Mouse (Mus musculus): ENCODE data around the gene Kctd12b. TPM values are rescaled to one million over a fixed set of nuclear protein-coding genes. Genes with fewer than 3 reads are reported as not detected.

Gene Kctd12b
- 2.5 and 2.6 TPM in 2 replicates for polyA plus RNA-seq (2014; fragmentation: Nextera tagmentation; extraction: Ambion mirVana)

DNA sequence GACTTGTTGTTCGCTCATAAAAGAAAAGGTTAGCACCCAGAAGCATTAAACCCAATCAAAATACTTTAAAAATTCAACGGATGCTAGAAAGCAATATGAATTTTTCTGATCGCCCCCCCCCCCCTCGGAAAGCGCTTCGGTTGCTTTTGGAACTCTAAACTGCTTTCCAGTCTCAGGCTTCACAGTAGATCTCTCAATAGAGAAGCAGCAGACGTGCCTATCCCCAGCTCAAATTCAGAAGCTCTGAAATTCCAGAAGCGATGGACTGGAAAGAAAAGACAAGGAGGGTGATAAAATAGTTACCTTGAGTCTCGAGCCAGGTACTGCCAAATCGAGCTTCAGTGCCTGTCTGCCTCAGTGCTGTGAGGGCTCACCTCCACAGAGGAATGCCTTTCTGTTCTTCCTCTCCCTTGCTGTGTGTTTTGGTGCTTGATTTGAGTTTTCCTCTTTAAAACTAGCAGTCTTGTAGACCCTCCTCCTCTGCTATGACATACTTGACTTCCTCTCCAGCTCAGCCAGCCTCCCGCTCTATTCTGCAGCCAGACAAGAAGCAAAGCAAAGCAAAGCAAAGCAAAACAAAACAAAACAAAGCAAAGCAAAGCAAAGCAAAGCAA lies at the start of gene Kctd12b:
Gene Kctd12b (minus strand): TSS at position 610 of the 614 bp plus-strand sequence.
- H3K4me2 ChIP-seq (ENCODE audit: low read depth, low read length, severe bottlenecking): peak within 1 kb of the TSS; percentile 22; the same call in 1 of the 2 replicates
- no peaks in the 10 kb centered on the region for H3K27me3 ChIP-seq (ENCODE audit: control insufficient read depth, insufficient read depth, low read length)
- no peaks in the 10 kb centered on the region for H3K9me3 ChIP-seq (ENCODE audit: control insufficient read depth, low read length)
- H3K4me3 ChIP-seq (ENCODE audit: low read depth, low read length): peak within 1 kb of the TSS; percentile 14; the same call in 1 of the 2 replicates
- 23% methylated on average over 11 of the region's 11 CpGs for WGBS
- H3K27ac ChIP-seq (ENCODE audit: low read depth, low read length): no peak within 1 kb of the TSS
- H3K9ac ChIP-seq (ENCODE audit: low read length): peak within 1 kb of the TSS; percentile 16; the same call in 1 of the 2 replicates
- no peaks in the 10 kb centered on the region for H3K36me3 ChIP-seq (ENCODE audit: control insufficient read depth, insufficient read depth, low read length)
- H3K4me1 ChIP-seq (replicated peaks; ENCODE audit: control insufficient read depth, insufficient read depth, low read length): no peaks in the 10 kb centered on the region
- ATAC-seq (replicated peaks; ENCODE audit: low FRiP score) (no peak), DNase-seq (ENCODE audit: low spot score) (no peak)

DNA sequence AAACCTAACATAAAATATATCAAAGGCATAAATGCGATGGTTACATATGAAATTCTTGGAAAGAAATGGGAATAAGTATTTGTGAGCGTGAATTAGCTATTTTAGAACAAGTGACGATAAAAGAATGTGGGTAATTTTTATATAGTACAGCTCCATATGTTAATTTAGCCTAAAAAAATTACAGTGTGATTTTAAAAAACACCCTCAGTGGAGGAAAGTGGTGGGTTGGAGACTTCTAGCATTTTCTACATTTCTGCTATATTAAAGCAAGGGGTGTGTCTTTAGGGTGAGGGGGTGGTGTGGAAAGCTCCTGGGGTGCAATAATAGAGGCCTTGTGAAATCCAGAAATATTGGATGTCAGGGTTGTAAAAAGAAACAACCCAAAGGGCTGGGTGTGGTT lies 46.3 kb upstream of the Kctd12b start:
- no peak overlapping the region for H3K9ac ChIP-seq (ENCODE audit: low read length)
- H3K4me1 ChIP-seq (replicated peaks; ENCODE audit: control insufficient read depth, insufficient read depth, low read length): no peaks in the 10 kb centered on the region
- DNase-seq (ENCODE audit: low spot score): no peak
- H3K9me3 ChIP-seq (ENCODE audit: control insufficient read depth, low read length): no peaks in the 10 kb centered on the region
- no peak for ATAC-seq (replicated peaks; ENCODE audit: low FRiP score)
- H3K36me3 ChIP-seq (ENCODE audit: control insufficient read depth, insufficient read depth, low read length): no peaks in the 10 kb centered on the region
- WGBS: 83% methylated on average over 3 of the region's 3 CpGs
- H3K4me3 ChIP-seq (ENCODE audit: low read depth, low read length): no peak overlapping the region
- no peaks in the 10 kb centered on the region for H3K27me3 ChIP-seq (ENCODE audit: control insufficient read depth, insufficient read depth, low read length)
- H3K27ac ChIP-seq (ENCODE audit: low read depth, low read length): no peak overlapping the region
- H3K4me2 ChIP-seq (ENCODE audit: low read depth, low read length, severe bottlenecking): no peak overlapping the region

DNA sequence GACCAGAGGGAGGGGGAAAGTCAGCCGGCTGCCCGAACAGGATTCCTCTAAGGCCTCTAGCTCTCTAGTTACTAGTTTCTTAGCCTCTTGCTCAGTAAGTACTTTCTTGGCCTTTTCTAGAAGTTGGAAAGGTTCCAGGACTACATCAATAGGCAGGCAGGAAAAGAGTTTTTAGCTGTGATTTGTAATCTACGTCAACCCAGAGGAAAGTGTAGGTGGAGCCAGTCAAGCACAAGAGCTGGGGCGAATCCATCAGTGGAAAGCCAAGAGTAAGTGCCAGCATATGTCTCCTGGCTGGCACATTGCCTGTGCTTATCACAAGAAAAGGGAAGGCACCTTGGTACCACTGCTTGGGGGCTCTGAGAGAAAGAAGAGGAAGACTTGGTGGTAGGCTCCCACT lies 39.5 kb upstream of the Kctd12b start:
- no peaks in the 10 kb centered on the region for H3K27me3 ChIP-seq (ENCODE audit: control insufficient read depth, insufficient read depth, low read length)
- 92% methylated on average over 4 of the region's 4 CpGs for WGBS
- no peak overlapping the region for H3K9ac ChIP-seq (ENCODE audit: low read length)
- no peak overlapping the region for H3K4me3 ChIP-seq (ENCODE audit: low read depth, low read length)
- DNase-seq (ENCODE audit: low spot score) (no peak), ATAC-seq (replicated peaks; ENCODE audit: low FRiP score) (no peak)
- no peak overlapping the region for H3K4me2 ChIP-seq (ENCODE audit: low read depth, low read length, severe bottlenecking)
- no peaks in the 10 kb centered on the region for H3K9me3 ChIP-seq (ENCODE audit: control insufficient read depth, low read length)
- no peaks in the 10 kb centered on the region for H3K36me3 ChIP-seq (ENCODE audit: control insufficient read depth, insufficient read depth, low read length)
- no peak overlapping the region for H3K27ac ChIP-seq (ENCODE audit: low read depth, low read length)
- H3K4me1 ChIP-seq (replicated peaks; ENCODE audit: control insufficient read depth, insufficient read depth, low read length): no peaks in the 10 kb centered on the region

DNA sequence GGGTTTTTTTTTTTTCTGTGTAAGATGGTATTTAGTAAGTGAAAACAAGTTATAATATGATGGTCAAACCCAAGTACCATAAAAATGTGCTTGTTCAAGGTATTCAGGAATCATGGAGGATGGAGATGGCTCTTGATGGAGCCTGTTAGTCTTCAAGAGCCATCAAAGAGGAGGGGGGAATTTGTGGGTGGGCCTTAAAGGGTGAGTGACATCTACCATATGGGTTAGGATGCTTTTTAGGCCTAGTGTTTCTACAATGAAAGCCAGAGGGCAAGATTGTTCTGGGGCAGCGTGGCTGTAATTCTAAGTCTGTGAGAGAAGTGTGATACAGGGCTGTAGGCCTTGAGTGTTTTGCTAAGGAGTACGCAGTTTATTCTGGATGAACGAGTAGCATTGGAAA lies 28.2 kb upstream of the Kctd12b start:
- H3K4me3 ChIP-seq (ENCODE audit: low read depth, low read length): peak overlapping the region; percentile 49
- 35% methylated on average over 3 of the region's 3 CpGs for WGBS

DNA sequence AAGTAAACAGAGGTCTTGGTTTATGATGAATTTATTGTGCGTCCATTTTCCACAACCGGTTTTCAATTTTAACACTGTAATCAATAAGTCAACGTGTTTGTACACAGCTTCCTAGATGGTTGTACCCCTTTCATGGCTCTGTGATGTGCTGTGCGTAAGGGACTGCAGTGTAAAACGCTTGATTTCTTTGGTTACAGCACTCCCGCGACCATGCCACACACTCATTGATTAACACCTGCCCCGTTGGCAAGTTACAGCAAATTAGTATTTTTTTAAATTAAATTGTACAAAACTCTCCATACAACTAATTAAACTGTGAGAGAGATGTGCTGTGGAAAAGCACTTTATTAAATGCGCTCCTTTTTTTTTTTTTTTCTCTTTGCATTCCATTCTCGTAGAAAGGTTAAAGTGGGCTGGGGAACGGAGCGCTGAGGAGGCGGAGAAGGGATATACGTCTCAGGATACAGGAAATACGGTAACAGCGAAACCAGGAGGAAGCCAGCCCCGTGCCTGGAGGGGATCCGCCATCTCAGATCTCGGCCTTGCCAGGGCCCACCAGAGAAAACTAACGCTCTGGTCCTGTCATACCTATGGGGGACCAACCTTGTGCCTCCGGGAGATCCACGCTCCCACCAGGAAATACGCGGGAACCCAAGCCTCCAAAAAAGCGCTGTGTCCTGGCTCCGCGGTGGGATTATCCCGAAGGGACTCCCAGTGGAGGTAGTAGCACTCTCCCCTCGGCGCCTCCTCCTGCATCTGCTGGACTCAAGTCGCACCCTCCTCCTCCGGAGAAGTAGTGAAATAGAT lies 27.1 kb upstream of the Kctd12b start, which contains the start of gene Nbdy:
Gene Nbdy (plus strand): TSS at position 481 of the 807 bp plus-strand sequence.
- Histone ChIP-seq H3K4me2 (ENCODE audit: low read depth, low read length, severe bottlenecking) (peak within 1 kb of the TSS; percentile 47), H3K4me1 (replicated peaks; ENCODE audit: control insufficient read depth, insufficient read depth, low read length) (no peaks in the 10 kb centered on the region), H3K9ac (ENCODE audit: low read length) (peak within 1 kb of the TSS; percentile 76), H3K27me3 (ENCODE audit: control insufficient read depth, insufficient read depth, low read length) (no peaks in the 10 kb centered on the region), H3K4me3 (ENCODE audit: low read depth, low read length) (peak within 1 kb of the TSS; percentile 49), H3K27ac (ENCODE audit: low read depth, low read length) (peak within 1 kb of the TSS; percentile 62; the same call in 1 of the 2 replicates), H3K9me3 (ENCODE audit: control insufficient read depth, low read length) (no peaks in the 10 kb centered on the region), H3K36me3 (ENCODE audit: control insufficient read depth, insufficient read depth, low read length) (no peaks in the 10 kb centered on the region)
- DNase-seq (ENCODE audit: low spot score) (peak; percentile 81), ATAC-seq (replicated peaks; ENCODE audit: low FRiP score) (peak; percentile 88)
- WGBS: 21% methylated on average over 32 of the region's 32 CpGs

More for the DNA sequence above, 28.2 kb upstream of the Kctd12b start:
- no peaks in the 10 kb centered on the region for H3K27me3 ChIP-seq (ENCODE audit: control insufficient read depth, insufficient read depth, low read length)
- H3K27ac ChIP-seq (ENCODE audit: low read depth, low read length): peak overlapping the region; percentile 59; the same call in 1 of the 2 replicates
- no peaks in the 10 kb centered on the region for H3K36me3 ChIP-seq (ENCODE audit: control insufficient read depth, insufficient read depth, low read length)
- H3K9me3 ChIP-seq (ENCODE audit: control insufficient read depth, low read length): no peaks in the 10 kb centered on the region
- peak; percentile 63 for ATAC-seq (replicated peaks; ENCODE audit: low FRiP score)
- no peak for DNase-seq (ENCODE audit: low spot score)
- no peaks in the 10 kb centered on the region for H3K4me1 ChIP-seq (replicated peaks; ENCODE audit: control insufficient read depth, insufficient read depth, low read length)
- H3K9ac ChIP-seq (ENCODE audit: low read length): peak overlapping the region; percentile 29; the same call in 1 of the 2 replicates
- H3K4me2 ChIP-seq (ENCODE audit: low read depth, low read length, severe bottlenecking): peak overlapping the region; percentile 45

DNA sequence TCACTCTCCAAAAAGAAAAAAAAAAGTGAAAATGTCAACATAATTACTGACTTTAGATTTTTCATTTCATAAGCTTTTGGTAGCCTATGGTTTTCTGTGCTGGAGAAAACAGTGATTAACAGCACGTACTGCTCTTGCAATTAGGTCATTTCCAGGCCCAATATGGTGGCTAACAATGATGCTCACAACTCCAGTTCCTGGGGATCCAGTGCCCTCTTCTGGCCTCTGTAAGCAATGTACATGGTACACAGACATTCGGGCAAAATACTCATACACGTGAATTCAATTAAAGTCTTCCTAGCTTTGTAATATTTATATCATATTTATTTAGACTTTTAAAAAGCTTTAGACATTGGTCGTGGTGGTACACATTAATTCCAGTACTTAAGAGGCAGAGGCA lies 23.4 kb upstream of the Kctd12b start:
- no peak overlapping the region for H3K9ac ChIP-seq (ENCODE audit: low read length)
- DNase-seq (ENCODE audit: low spot score) (peak; percentile 53), ATAC-seq (replicated peaks; ENCODE audit: low FRiP score) (no peak)
- no peak overlapping the region for H3K4me2 ChIP-seq (ENCODE audit: low read depth, low read length, severe bottlenecking)
- H3K9me3 ChIP-seq (ENCODE audit: control insufficient read depth, low read length): no peaks in the 10 kb centered on the region
- H3K36me3 ChIP-seq (ENCODE audit: control insufficient read depth, insufficient read depth, low read length): no peaks in the 10 kb centered on the region
- H3K27ac ChIP-seq (ENCODE audit: low read depth, low read length): no peak overlapping the region
- H3K27me3 ChIP-seq (ENCODE audit: control insufficient read depth, insufficient read depth, low read length): no peaks in the 10 kb centered on the region
- H3K4me1 ChIP-seq (replicated peaks; ENCODE audit: control insufficient read depth, insufficient read depth, low read length): no peaks in the 10 kb centered on the region
- no peak overlapping the region for H3K4me3 ChIP-seq (ENCODE audit: low read depth, low read length)
- WGBS: 31% methylated on average over 4 of the region's 4 CpGs

DNA sequence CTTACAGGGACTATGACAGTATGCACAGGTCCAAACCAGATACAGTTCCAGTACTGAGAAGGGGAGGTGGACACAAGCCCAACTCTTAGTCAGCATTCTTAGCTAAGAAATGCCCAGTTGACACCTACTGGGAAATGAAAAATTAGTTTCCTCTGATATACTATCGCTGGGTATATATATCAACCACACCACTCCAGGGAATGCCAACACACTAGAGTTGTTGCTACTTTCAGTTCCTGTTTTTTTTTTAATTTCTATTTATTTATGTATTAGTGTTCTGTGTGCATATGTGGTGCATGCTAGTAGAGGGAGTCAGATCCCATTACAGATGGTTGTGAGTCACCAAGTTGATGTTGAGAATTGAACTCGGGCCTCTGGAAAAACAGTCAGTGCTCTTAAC lies 20.5 kb upstream of the Kctd12b start:
- Histone ChIP-seq H3K36me3 (ENCODE audit: control insufficient read depth, insufficient read depth, low read length) (no peaks in the 10 kb centered on the region), H3K4me2 (ENCODE audit: low read depth, low read length, severe bottlenecking) (no peak overlapping the region), H3K4me1 (replicated peaks; ENCODE audit: control insufficient read depth, insufficient read depth, low read length) (no peaks in the 10 kb centered on the region), H3K27me3 (ENCODE audit: control insufficient read depth, insufficient read depth, low read length) (no peaks in the 10 kb centered on the region), H3K9me3 (ENCODE audit: control insufficient read depth, low read length) (no peaks in the 10 kb centered on the region), H3K9ac (ENCODE audit: low read length) (no peak overlapping the region), H3K4me3 (ENCODE audit: low read depth, low read length) (no peak overlapping the region), H3K27ac (ENCODE audit: low read depth, low read length) (no peak overlapping the region)
- WGBS: 95% methylated on average over 2 of the region's 2 CpGs
- DNase-seq (ENCODE audit: low spot score) (no peak), ATAC-seq (replicated peaks; ENCODE audit: low FRiP score) (no peak)

DNA sequence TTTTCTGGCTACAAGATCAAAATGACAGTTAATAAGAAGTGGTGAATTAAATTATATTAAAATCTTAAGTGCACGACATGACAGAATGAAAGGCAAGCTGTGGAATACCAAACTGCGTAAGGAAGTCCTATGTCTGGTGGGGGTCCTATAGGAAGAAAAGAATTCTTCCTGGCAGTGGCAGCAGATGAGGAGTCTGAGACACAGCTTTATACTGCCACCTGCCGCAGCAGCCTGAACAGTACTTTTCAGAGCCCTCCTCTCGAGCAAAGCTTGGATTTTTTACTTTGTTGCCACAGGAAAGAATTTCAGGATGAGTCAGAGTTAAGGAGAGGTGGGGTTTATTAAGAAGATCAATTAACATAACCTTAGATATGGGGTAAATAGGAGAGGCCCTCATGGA lies 11.5 kb upstream of the Kctd12b start:
- 24% methylated on average over 4 of the region's 4 CpGs for WGBS
- Histone ChIP-seq H3K4me3 (ENCODE audit: low read depth, low read length) (no peak overlapping the region), H3K9me3 (ENCODE audit: control insufficient read depth, low read length) (no peaks in the 10 kb centered on the region), H3K27ac (ENCODE audit: low read depth, low read length) (no peak overlapping the region), H3K27me3 (ENCODE audit: control insufficient read depth, insufficient read depth, low read length) (no peaks in the 10 kb centered on the region), H3K36me3 (ENCODE audit: control insufficient read depth, insufficient read depth, low read length) (no peaks in the 10 kb centered on the region), H3K4me1 (replicated peaks; ENCODE audit: control insufficient read depth, insufficient read depth, low read length) (no peaks in the 10 kb centered on the region), H3K4me2 (ENCODE audit: low read depth, low read length, severe bottlenecking) (no peak overlapping the region), H3K9ac (ENCODE audit: low read length) (no peak overlapping the region)
- ATAC-seq (replicated peaks; ENCODE audit: low FRiP score) (no peak), DNase-seq (ENCODE audit: low spot score) (no peak)

Measured in forebrain, embryonic 11.5 days (tissue).